ENCODE assay signal across 8 mouse cellular contexts in genomic region chr11:74724235-74724791, GRCm38 (mm10). TPM values are rescaled to one million over a fixed set of nuclear protein-coding genes. Genes with fewer than 3 reads are reported as not detected.
DNase-seq lines count a peak whose midpoint lies in the region; ATAC-seq and TF ChIP-seq lines count a peak whose summit lies in the region.

Gene Pafah1b1, minus strand, starts transcription at chr11:74724670.

- peak; percentile 91; the same call in 1 of the 2 replicates for TF ChIP-seq POLR2A in bone marrow macrophage, adult 2 months (IDR thresholded peaks at IDR 0.05; ENCODE audit: borderline replicate concordance, low read depth, low read length)
- TF ChIP-seq POLR2A in embryonic fibroblast, embryonic 13.5 days (IDR thresholded peaks at IDR 0.05; ENCODE audit: low read depth, low read length), result peak; percentile 96

- H3K4me3 ChIP-seq in bone marrow macrophage, adult 2 months (ENCODE audit: insufficient read depth, low read length), result peak within 1 kb of the TSS; percentile 76
- H3K4me3 ChIP-seq in embryonic fibroblast, embryonic 13.5 days (ENCODE audit: insufficient read depth, low read length), result peak within 1 kb of the TSS; percentile 91
- peak within 1 kb of the TSS; percentile 86 for H3K4me3 ChIP-seq in heart, embryonic 10.5 days
- H3K4me3 ChIP-seq in kidney, embryonic 15.5 days (replicated peaks), result peak within 1 kb of the TSS; percentile 93

- DNase-seq in A20 (ENCODE audit: low read depth, low spot score), result peak; percentile 96
- DNase-seq in heart, embryonic 10.5 days (ENCODE audit: low spot score), result peak; percentile 96
- peak; percentile 98 for DNase-seq in liver
- DNase-seq in spleen, postnatal 4 days (ENCODE audit: low spot score in 2 of 2), result peak; percentile 96 to 98

- WGBS in heart, embryonic 10.5 days, result under 1% methylated on average over 56 of the region's 56 CpGs
- under 1% methylated on average over 56 of the region's 56 CpGs for WGBS in kidney, embryonic 15.5 days

- peak; percentile 99 for ATAC-seq in kidney, embryonic 15.5 days (replicated peaks; ENCODE audit: low FRiP score)
- peak; percentile 79 for ATAC-seq in monocyte, adult 5-6 weeks (replicated peaks; ENCODE audit: insufficient number of reproducible peaks, low FRiP score, low TSS enrichment, poor library complexity, severe bottlenecking)

- H3K9ac ChIP-seq in kidney, embryonic 15.5 days, result peak within 1 kb of the TSS; percentile 99

- no peaks in the 10 kb centered on the region for H3K36me3 ChIP-seq in heart, embryonic 10.5 days
- no peaks in the 10 kb centered on the region for H3K36me3 ChIP-seq in kidney, embryonic 15.5 days

- TF ChIP-seq CTCF in bone marrow macrophage, adult 2 months (IDR thresholded peaks at IDR 0.05; ENCODE audit: low read depth, low read length), result no peak
- TF ChIP-seq CTCF in embryonic fibroblast, embryonic 13.5 days (IDR thresholded peaks at IDR 0.05; ENCODE audit: borderline replicate concordance, insufficient read depth, low read length), result no peak

- H3K4me2 ChIP-seq in kidney, embryonic 15.5 days, result peak within 1 kb of the TSS; percentile 69

- H3K27ac ChIP-seq in bone marrow macrophage, adult 2 months (ENCODE audit: insufficient read depth, low read depth, low read length), result peak within 1 kb of the TSS; percentile 83
- H3K27ac ChIP-seq in embryonic fibroblast, embryonic 13.5 days (ENCODE audit: insufficient read depth, low read length), result peak within 1 kb of the TSS; percentile 96
- peak within 1 kb of the TSS; percentile 100 for H3K27ac ChIP-seq in heart, embryonic 10.5 days
- peak within 1 kb of the TSS; percentile 100 for H3K27ac ChIP-seq in kidney, embryonic 15.5 days

- H3K9me3 ChIP-seq in heart, embryonic 10.5 days, result no peaks in the 10 kb centered on the region
- no peaks in the 10 kb centered on the region for H3K9me3 ChIP-seq in kidney, embryonic 15.5 days (replicated peaks)

- H3K4me1 ChIP-seq in bone marrow macrophage, adult 2 months (ENCODE audit: control insufficient read depth, insufficient read depth, low read length), result peaks cover 7% of the 10 kb centered on the region
- peaks cover 3% of the 10 kb centered on the region; the same call in 1 of the 2 replicates for H3K4me1 ChIP-seq in embryonic fibroblast, embryonic 13.5 days (ENCODE audit: control insufficient read depth, insufficient read depth, low read length)
- H3K4me1 ChIP-seq in heart, embryonic 10.5 days, result peaks cover 31% of the 10 kb centered on the region
- peaks cover 22% of the 10 kb centered on the region for H3K4me1 ChIP-seq in kidney, embryonic 15.5 days

- no peaks in the 10 kb centered on the region for H3K27me3 ChIP-seq in heart, embryonic 10.5 days (ENCODE audit: insufficient read depth, poor library complexity, severe bottlenecking)
- no peaks in the 10 kb centered on the region for H3K27me3 ChIP-seq in kidney, embryonic 15.5 days

RNA-seq across cellular contexts. Expression of gene Pafah1b1, which starts in this region (rescaled TPM):
- polyA plus RNA-seq in bone marrow macrophage, adult 2 months (2012; ENCODE audit: insufficient read depth, insufficient read length, missing spikeins), result 59.9 and 67.9 TPM in 2 replicates
- 111 and 122 TPM in 2 replicates for polyA plus RNA-seq in embryonic fibroblast, embryonic 13.5 days (2011; ENCODE audit: insufficient read length, low read depth, missing spikeins)
- polyA plus RNA-seq in heart, embryonic 10.5 days (2016; fragmentation: Nextera tagmentation; extraction: Ambion mirVana), result 47.2 and 55.8 TPM in 2 replicates
- polyA plus RNA-seq in kidney, embryonic 15.5 days (2015; fragmentation: Nextera tagmentation; extraction: Ambion mirVana), result 42.0 and 50.1 TPM in 2 replicates
- 110 to 123 TPM (median 118 TPM) in 3 replicates for total RNA-seq in monocyte, adult 5-6 weeks (2017)

Comparison
In these comparisons a context has a peak if more than half of its experiments do, and no peak if none do; other contexts are left out.
1. Peak in every context shown above with its lines: DNase-seq, ATAC-seq, H3K4me3 ChIP-seq and H3K27ac ChIP-seq.